8 mouse cellular contexts compared by ENCODE assay signal in the genomic region with DNA sequence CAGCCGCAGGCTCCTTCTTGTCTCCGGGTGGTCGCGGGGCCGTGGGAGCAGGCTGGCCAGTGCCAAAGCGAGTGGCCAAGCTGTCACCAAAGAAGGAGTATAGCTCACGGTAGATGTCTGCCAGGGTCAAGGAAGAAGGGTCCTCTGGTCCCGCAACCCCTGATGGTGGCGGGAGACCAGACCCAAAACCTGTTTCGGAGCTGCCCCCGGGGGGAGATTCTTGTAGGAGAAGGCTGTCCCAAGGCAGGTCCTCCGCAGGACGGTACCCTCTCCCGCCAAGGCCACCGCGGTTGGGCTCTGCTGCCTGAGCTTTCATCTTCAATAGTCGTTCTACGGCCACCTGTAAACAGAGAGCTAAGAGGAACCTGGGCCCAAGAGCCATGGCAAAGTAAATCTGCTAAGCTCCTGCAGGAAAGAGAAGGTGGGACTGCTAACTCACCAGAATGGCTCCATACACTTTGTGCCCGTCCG. TPM values are rescaled to one million over a fixed set of nuclear protein-coding genes. Genes with fewer than 3 reads are reported as not detected.
DNase-seq lines count a peak whose midpoint lies in the region; ATAC-seq and TF ChIP-seq lines count a peak whose summit lies in the region.

No protein-coding gene starts in this region.

- ATAC-seq in heart, embryonic 13.5 days (ENCODE audit: extremely low read depth, insufficient number of reproducible peaks, low FRiP score, low TSS enrichment): no peak
- peak; percentile 5; the same call in 1 of the 2 replicates for ATAC-seq in embryonic facial prominence, embryonic 13.5 days (ENCODE audit: insufficient number of reproducible peaks, insufficient read depth, low FRiP score, low TSS enrichment, low read depth)
- ATAC-seq in intestine, postnatal 0 days: no peak
- ATAC-seq in midbrain, embryonic 16.5 days: no peak

- peak overlapping the region; percentile 98 for H3K27ac ChIP-seq in heart, embryonic 13.5 days (replicated peaks)
- peak overlapping the region; percentile 94 for H3K27ac ChIP-seq in ES-E14 (ENCODE audit: insufficient read depth, low read depth, low read length, poor library complexity, severe bottlenecking)
- peak overlapping the region; percentile 98 for H3K27ac ChIP-seq in embryonic facial prominence, embryonic 13.5 days
- H3K27ac ChIP-seq in intestine, postnatal 0 days (ENCODE audit: low read depth, low read length): peak overlapping the region; percentile 98
- H3K27ac ChIP-seq in midbrain, embryonic 16.5 days (ENCODE audit: low read length): peak overlapping the region; percentile 99

- H3K36me3 ChIP-seq in heart, embryonic 13.5 days: peaks cover 64% of the 10 kb centered on the region
- peaks cover 23% of the 10 kb centered on the region for H3K36me3 ChIP-seq in ES-E14 (ENCODE audit: control insufficient read depth, insufficient read depth, low read length, poor library complexity, severe bottlenecking)
- peaks cover 48% of the 10 kb centered on the region for H3K36me3 ChIP-seq in embryonic facial prominence, embryonic 13.5 days
- H3K36me3 ChIP-seq in intestine, postnatal 0 days (ENCODE audit: control insufficient read depth, insufficient read depth): no peaks in the 10 kb centered on the region; the same call in none of the 2 replicates
- H3K36me3 ChIP-seq in midbrain, embryonic 16.5 days (ENCODE audit: control insufficient read depth, insufficient read depth, low read length): peaks cover 5% of the 10 kb centered on the region

- in situ Hi-C loops in ES-E14 (cut with MboI; ENCODE audit: low sequenced_read_pairs in 2 of 2, unreplicated experiment in 2 of 2): no loop called here

- DNase-seq in heart, adult 18-20 months: no peak
- DNase-seq in ES-E14 (ENCODE audit: low read depth, low spot score): no peak
- no peak for DNase-seq in frontal cortex, postnatal 36 days (ENCODE audit: low spot score in 2 of 2)
- no peak for DNase-seq in adipocyte (ENCODE audit: low spot score)

- H3K4me2 ChIP-seq in heart, embryonic 13.5 days: peak overlapping the region; percentile 92
- peak overlapping the region; percentile 97 for H3K4me2 ChIP-seq in embryonic facial prominence, embryonic 13.5 days
- peak overlapping the region; percentile 96 for H3K4me2 ChIP-seq in intestine, postnatal 0 days (replicated peaks; ENCODE audit: low read depth)
- peak overlapping the region; percentile 82 for H3K4me2 ChIP-seq in midbrain, embryonic 16.5 days (ENCODE audit: low read length)

- WGBS in heart, embryonic 13.5 days: 3% methylated on average over 20 of the region's 20 CpGs
- WGBS in embryonic facial prominence, embryonic 13.5 days: 3% methylated on average over 20 of the region's 20 CpGs
- 2% methylated on average over 20 of the region's 20 CpGs for WGBS in intestine, postnatal 0 days
- 7% methylated on average over 20 of the region's 20 CpGs for WGBS in midbrain, embryonic 16.5 days

- no peaks in the 10 kb centered on the region for H3K9me3 ChIP-seq in heart, embryonic 13.5 days
- H3K9me3 ChIP-seq in ES-E14 (ENCODE audit: control insufficient read depth, insufficient read depth, low read depth, low read length): no peaks in the 10 kb centered on the region
- H3K9me3 ChIP-seq in embryonic facial prominence, embryonic 13.5 days: no peaks in the 10 kb centered on the region
- H3K9me3 ChIP-seq in intestine, postnatal 0 days (ENCODE audit: control insufficient read depth): no peaks in the 10 kb centered on the region
- H3K9me3 ChIP-seq in midbrain, embryonic 16.5 days (replicated peaks; ENCODE audit: control insufficient read depth, low read length, poor library complexity, severe bottlenecking): no peaks in the 10 kb centered on the region

- H3K4me1 ChIP-seq in heart, embryonic 13.5 days: peaks cover 38% of the 10 kb centered on the region
- H3K4me1 ChIP-seq in ES-E14 (ENCODE audit: control insufficient read depth in 2 of 2, insufficient read depth in 2 of 2, low read length in 2 of 2, poor library complexity in 1 of 2): peaks cover 0 to 7% of the 10 kb centered on the region in 2 experiments; a peak in 3 of 4 replicates
- peaks cover 31% of the 10 kb centered on the region for H3K4me1 ChIP-seq in embryonic facial prominence, embryonic 13.5 days
- H3K4me1 ChIP-seq in intestine, postnatal 0 days (replicated peaks; ENCODE audit: control insufficient read depth, insufficient read depth, low read length): peaks cover 5% of the 10 kb centered on the region; the same call in 1 of the 2 replicates
- peaks cover 29% of the 10 kb centered on the region for H3K4me1 ChIP-seq in midbrain, embryonic 16.5 days (ENCODE audit: control insufficient read depth, insufficient read depth, low read length)

- peak overlapping the region; percentile 83 for H3K4me3 ChIP-seq in heart, embryonic 13.5 days
- peak overlapping the region; percentile 81 to 88 for H3K4me3 ChIP-seq in ES-E14 (ENCODE audit: insufficient read depth in 1 of 2, low read depth in 1 of 2, low read length in 2 of 2, poor library complexity in 1 of 2, severe bottlenecking in 1 of 2)
- H3K4me3 ChIP-seq in embryonic facial prominence, embryonic 13.5 days: peak overlapping the region; percentile 71
- peak overlapping the region; percentile 73 for H3K4me3 ChIP-seq in intestine, postnatal 0 days (ENCODE audit: low read depth, low read length)
- H3K4me3 ChIP-seq in midbrain, embryonic 16.5 days (ENCODE audit: low read depth, low read length): peak overlapping the region; percentile 67

- H3K27me3 ChIP-seq in heart, embryonic 13.5 days (replicated peaks): no peaks in the 10 kb centered on the region
- H3K27me3 ChIP-seq in embryonic facial prominence, embryonic 13.5 days: no peaks in the 10 kb centered on the region
- no peaks in the 10 kb centered on the region for H3K27me3 ChIP-seq in intestine, postnatal 0 days (replicated peaks; ENCODE audit: control insufficient read depth, insufficient read depth, low read length)
- H3K27me3 ChIP-seq in midbrain, embryonic 16.5 days (ENCODE audit: control insufficient read depth, insufficient read depth, low read depth, low read length): no peaks in the 10 kb centered on the region

- TF ChIP-seq CTCF in intestine, postnatal 0 days (IDR thresholded peaks at IDR 0.05; ENCODE audit: low read depth): no peak

- H3K9ac ChIP-seq in heart, embryonic 13.5 days: peak overlapping the region; percentile 93
- H3K9ac ChIP-seq in ES-E14 (ENCODE audit: insufficient read depth, low read depth, low read length, poor library complexity, severe bottlenecking): peak overlapping the region; percentile 96
- H3K9ac ChIP-seq in embryonic facial prominence, embryonic 13.5 days: peak overlapping the region; percentile 94
- peak overlapping the region; percentile 89 for H3K9ac ChIP-seq in intestine, postnatal 0 days (ENCODE audit: low read depth, low read length)
- peak overlapping the region; percentile 80 for H3K9ac ChIP-seq in midbrain, embryonic 16.5 days (ENCODE audit: low read depth, low read length)

TF ChIP-seq in ES-E14, 5 proteins besides CTCF, POLR2A, EP300 and RAD21:
- TF ChIP-seq MAFK (IDR thresholded peaks at IDR 0.05; ENCODE audit: insufficient read depth, low read depth, low read length) (no peak), ZNF384 (IDR thresholded peaks at IDR 0.05; ENCODE audit: low read depth, low read length) (no peak), HCFC1 (IDR thresholded peaks at IDR 0.05; ENCODE audit: borderline replicate concordance, insufficient read depth, low read length) (no peak), ZC3H11A (IDR thresholded peaks at IDR 0.05; ENCODE audit: borderline replicate concordance, low read depth, low read length) (no peak), CHD2 (IDR thresholded peaks at IDR 0.05; ENCODE audit: low read depth, low read length) (no peak)

RNA-seq across cellular contexts. Expression of a gene that starts 0.7 kb away (rescaled TPM):
- 54.5 and 60.7 TPM in 2 replicates for polyA plus RNA-seq in heart, embryonic 13.5 days (2015; fragmentation: Nextera tagmentation; extraction: Ambion mirVana)
- total RNA-seq in heart, adult 18-20 months (2021): 10 to 100 TPM; 12.0 to 12.6 TPM
- 45.9 and 51.2 TPM in 2 replicates for total RNA-seq in ES-E14 (2012; rRNA removed)
- polyA plus RNA-seq in embryonic facial prominence, embryonic 13.5 days (2015; fragmentation: Nextera tagmentation; extraction: Ambion mirVana): 67.6 and 76.1 TPM in 2 replicates
- polyA plus RNA-seq in intestine, postnatal 0 days (2015; fragmentation: Nextera tagmentation; extraction: Ambion mirVana): 93.5 and 97.4 TPM in 2 replicates
- polyA plus RNA-seq in midbrain, embryonic 16.5 days (2015; fragmentation: Nextera tagmentation; extraction: Ambion mirVana): 26.4 and 26.6 TPM in 2 replicates

RNA-seq across cellular contexts. Expression of a gene that starts 4.2 kb away (rescaled TPM):
- 154 and 167 TPM in 2 replicates for polyA plus RNA-seq in heart, embryonic 13.5 days (2015; fragmentation: Nextera tagmentation; extraction: Ambion mirVana)
- 100 to 1,000 TPM; 133 to 134 TPM for total RNA-seq in heart, adult 18-20 months (2021)
- total RNA-seq in ES-E14 (2012; rRNA removed): 77.3 and 125 TPM in 2 replicates
- 211 and 227 TPM in 2 replicates for polyA plus RNA-seq in embryonic facial prominence, embryonic 13.5 days (2015; fragmentation: Nextera tagmentation; extraction: Ambion mirVana)
- polyA plus RNA-seq in intestine, postnatal 0 days (2015; fragmentation: Nextera tagmentation; extraction: Ambion mirVana): 136 and 137 TPM in 2 replicates
- polyA plus RNA-seq in midbrain, embryonic 16.5 days (2015; fragmentation: Nextera tagmentation; extraction: Ambion mirVana): 195 and 202 TPM in 2 replicates

RNA-seq across cellular contexts. Expression of a gene that starts 11.2 kb away (rescaled TPM):
- polyA plus RNA-seq in heart, embryonic 13.5 days (2015; fragmentation: Nextera tagmentation; extraction: Ambion mirVana): 18.2 and 19.6 TPM in 2 replicates
- 1 to 10 TPM; 7.2 to 8.6 TPM for total RNA-seq in heart, adult 18-20 months (2021)
- 28.6 and 29.4 TPM in 2 replicates for total RNA-seq in ES-E14 (2012; rRNA removed)
- 28.5 and 35.6 TPM in 2 replicates for polyA plus RNA-seq in embryonic facial prominence, embryonic 13.5 days (2015; fragmentation: Nextera tagmentation; extraction: Ambion mirVana)
- polyA plus RNA-seq in intestine, postnatal 0 days (2015; fragmentation: Nextera tagmentation; extraction: Ambion mirVana): 12.0 and 13.2 TPM in 2 replicates
- polyA plus RNA-seq in midbrain, embryonic 16.5 days (2015; fragmentation: Nextera tagmentation; extraction: Ambion mirVana): 30.7 and 32.9 TPM in 2 replicates

RNA-seq across cellular contexts. Expression of a gene that starts 18.1 kb away (rescaled TPM):
- 123 and 124 TPM in 2 replicates for polyA plus RNA-seq in heart, embryonic 13.5 days (2015; fragmentation: Nextera tagmentation; extraction: Ambion mirVana)
- total RNA-seq in heart, adult 18-20 months (2021): 10 to 100 TPM; 31.6 to 35.6 TPM
- total RNA-seq in ES-E14 (2012; rRNA removed): 99.5 and 101 TPM in 2 replicates
- polyA plus RNA-seq in embryonic facial prominence, embryonic 13.5 days (2015; fragmentation: Nextera tagmentation; extraction: Ambion mirVana): 199 and 230 TPM in 2 replicates
- polyA plus RNA-seq in intestine, postnatal 0 days (2015; fragmentation: Nextera tagmentation; extraction: Ambion mirVana): 54.5 and 57.2 TPM in 2 replicates
- polyA plus RNA-seq in midbrain, embryonic 16.5 days (2015; fragmentation: Nextera tagmentation; extraction: Ambion mirVana): 146 and 169 TPM in 2 replicates

RNA-seq across cellular contexts. Expression of a gene that starts 23.4 kb away (rescaled TPM):
- polyA plus RNA-seq in heart, embryonic 13.5 days (2015; fragmentation: Nextera tagmentation; extraction: Ambion mirVana): 129 and 143 TPM in 2 replicates
- total RNA-seq in heart, adult 18-20 months (2021): 10 to 100 TPM; 58.3 to 60.9 TPM
- total RNA-seq in ES-E14 (2012; rRNA removed): 113 and 144 TPM in 2 replicates
- 175 and 178 TPM in 2 replicates for polyA plus RNA-seq in embryonic facial prominence, embryonic 13.5 days (2015; fragmentation: Nextera tagmentation; extraction: Ambion mirVana)
- 114 and 115 TPM in 2 replicates for polyA plus RNA-seq in intestine, postnatal 0 days (2015; fragmentation: Nextera tagmentation; extraction: Ambion mirVana)
- 136 and 140 TPM in 2 replicates for polyA plus RNA-seq in midbrain, embryonic 16.5 days (2015; fragmentation: Nextera tagmentation; extraction: Ambion mirVana)
